9 mouse cellular contexts compared by ENCODE assay signal in the genomic region with DNA sequence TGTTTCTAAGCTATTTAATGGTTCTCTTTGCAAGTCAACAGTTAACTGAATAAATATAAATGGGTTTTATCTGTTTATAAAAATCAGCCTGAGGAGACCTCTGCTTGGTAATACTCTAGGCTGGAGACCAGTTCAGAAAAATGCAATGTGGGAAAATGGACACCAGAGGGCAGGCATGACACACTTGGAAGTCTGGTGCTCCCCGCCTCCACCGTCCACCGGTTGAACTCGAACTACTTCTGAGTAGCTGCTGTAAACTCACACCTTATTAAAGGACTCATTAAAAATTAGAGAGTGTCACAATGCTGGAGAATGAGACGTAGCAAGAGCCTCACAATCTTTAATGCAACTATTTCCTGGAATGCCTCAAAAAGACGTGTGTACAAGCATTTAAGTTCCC. TPM values are rescaled to one million over a fixed set of nuclear protein-coding genes. Genes with fewer than 3 reads are reported as not detected.
DNase-seq lines count a peak whose midpoint lies in the region; ATAC-seq lines count a peak whose summit lies in the region.
"Had no signal": no experiment of that assay in that cellular context is flagged by ENCODE, and none has a peak within 500 bp of the region (broad histone marks: within the 10 kb centered on the region; RNA-seq: fewer than 3 reads in every experiment).

No protein-coding gene starts in this region.

- peak; percentile 89 for DNase-seq in NIH3T3 (ENCODE audit: low read depth)
- peak; percentile 12 for DNase-seq in cerebellum, adult 11-12 months
- peak; percentile 78 for DNase-seq in forelimb bud, embryonic 11.5 days (ENCODE audit: low read depth, low spot score)
- peak; percentile 49 to 79 for DNase-seq in layer of hippocampus, postnatal 25 days (ENCODE audit: extremely low spot score in 1 of 2, low spot score in 1 of 2)
- DNase-seq in lung, postnatal 4 days = peak; percentile 31 to 70
- DNase-seq in right cerebral cortex, adult 18-20 months = peak; percentile 73
- DNase-seq in urinary bladder, postnatal 36 days (ENCODE audit: low spot score in 2 of 2) = peak; percentile 58 to 68

- ATAC-seq in hindbrain, embryonic 16.5 days = peak; percentile 88

- WGBS in hindbrain, embryonic 16.5 days = 11% methylated on average over 6 of the region's 6 CpGs

- H3K27me3 ChIP-seq in hindbrain, embryonic 16.5 days (replicated peaks; ENCODE audit: control insufficient read depth, insufficient read depth, low read length) = no peaks in the 10 kb centered on the region

- H3K4me2 ChIP-seq in hindbrain, embryonic 16.5 days (ENCODE audit: low read length) = no peak overlapping the region

- H3K9ac ChIP-seq in hindbrain, embryonic 16.5 days (ENCODE audit: low read depth, low read length) = no peak overlapping the region

- no peak overlapping the region for H3K27ac ChIP-seq in hindbrain, embryonic 16.5 days (ENCODE audit: low read depth, low read length)

- H3K9me3 ChIP-seq in hindbrain, embryonic 16.5 days (ENCODE audit: control insufficient read depth, low read length) = no peaks in the 10 kb centered on the region

- H3K4me3 ChIP-seq in hindbrain, embryonic 16.5 days (ENCODE audit: low read length) = no peak overlapping the region
- H3K4me3 ChIP-seq: myocyte had no signal

- no peaks in the 10 kb centered on the region for H3K36me3 ChIP-seq in hindbrain, embryonic 16.5 days (ENCODE audit: control insufficient read depth, insufficient read depth, low read length)

- no peaks in the 10 kb centered on the region for H3K4me1 ChIP-seq in hindbrain, embryonic 16.5 days (ENCODE audit: control insufficient read depth, insufficient read depth, low read depth, low read length)

RNA-seq across cellular contexts. Expression of gene Cmss1, which starts 27.5 kb away (rescaled TPM):
- 36.0 and 38.4 TPM in 2 replicates for polyA plus RNA-seq in hindbrain, embryonic 16.5 days (2015; fragmentation: Nextera tagmentation; extraction: Ambion mirVana)
- total RNA-seq in layer of hippocampus, postnatal 25 days (2021) = 10 to 100 TPM; 13.5 to 17.0 TPM

Comparison
In these comparisons a context has a peak if more than half of its experiments do, and no peak if none do; other contexts are left out.
1. DNase-seq: peak in every context shown above with its lines; median percentile 89 in NIH3T3; 78 in forelimb bud, embryonic 11.5 days; 73 in right cerebral cortex, adult 18-20 months; 64 in layer of hippocampus, postnatal 25 days; 63 in urinary bladder, postnatal 36 days; 50 in lung, postnatal 4 days; 12 in cerebellum, adult 11-12 months.